In genomic region chr9:70010781-70011473, GRCm38 (mm10) we compare ENCODE assay signal across 15 mouse cellular contexts. TPM values are rescaled to one million over a fixed set of nuclear protein-coding genes. Genes with fewer than 3 reads are reported as not detected.
"Had no signal": no experiment of that assay in that cellular context is flagged by ENCODE, and none has a peak within 500 bp of the region (broad histone marks: within the 10 kb centered on the region; RNA-seq: fewer than 3 reads in every experiment).

No protein-coding gene starts in this region.

- ATAC-seq: intestine, embryonic 16.5 days had no signal

- H3K9ac ChIP-seq: lung, embryonic 15.5 days; neural tube, embryonic 15.5 days had no signal

- DNase-seq: kidney, adult 8-10 months; kidney, postnatal 4 days; left cerebral cortex, postnatal 4 days; lung, postnatal 14 days; midbrain, embryonic 14.5 days; right cerebral cortex, adult 18-20 months; right cerebral cortex, postnatal 25 days; thymus, postnatal 4 days had no signal

- H3K27me3 ChIP-seq: lung, embryonic 15.5 days; megakaryocyte, embryonic 14.5 days; neural tube, embryonic 15.5 days had no signal

- H3K27ac ChIP-seq: macrophage; neural tube, embryonic 15.5 days had no signal

- H3K9me3 ChIP-seq: lung, embryonic 15.5 days; megakaryocyte, embryonic 14.5 days; neural tube, embryonic 15.5 days had no signal

- H3K4me3 ChIP-seq: layer of hippocampus, adult 2 months; neural tube, embryonic 15.5 days had no signal

RNA-seq across cellular contexts. Expression of gene Gcnt3, which starts 27.0 kb away (rescaled TPM):
- polyA plus RNA-seq: macrophage; midbrain, embryonic 14.5 days; neural tube, embryonic 11.5 days; neural tube, embryonic 15.5 days had no signal
